8 mouse cellular contexts compared by ENCODE assay signal in the genomic region with DNA sequence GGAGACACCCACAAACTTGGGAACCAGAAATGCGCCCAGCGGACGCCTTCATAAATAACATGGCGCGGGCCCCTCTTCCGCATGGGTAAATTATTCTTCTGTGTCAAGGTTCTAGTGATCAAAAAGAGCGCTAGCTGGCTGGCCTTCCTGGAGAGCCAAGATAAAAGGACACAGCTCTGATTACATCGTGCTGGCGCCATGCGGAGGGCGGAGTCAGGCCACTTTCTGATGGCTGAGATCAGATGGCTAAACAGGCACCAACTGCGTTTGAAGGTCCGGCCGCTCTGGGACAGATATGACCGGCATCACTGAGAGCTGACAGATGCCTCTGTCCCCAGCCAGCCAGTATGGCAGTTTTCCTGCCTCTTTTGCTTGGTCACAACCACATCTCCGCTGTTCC.
DNase-seq lines count a peak whose midpoint lies in the region; ATAC-seq lines count a peak whose summit lies in the region.

No protein-coding gene starts in this region.

- no peaks in the 10 kb centered on the region for H3K27me3 ChIP-seq in hindbrain, embryonic 11.5 days (ENCODE audit: control insufficient read depth, insufficient read depth, low read length)
- no peaks in the 10 kb centered on the region; the same call in 1 of the 2 replicates for H3K27me3 ChIP-seq in hindbrain, embryonic 16.5 days (replicated peaks; ENCODE audit: control insufficient read depth, insufficient read depth, low read length)
- H3K27me3 ChIP-seq in limb, embryonic 10.5 days (ENCODE audit: low read depth, poor library complexity, severe bottlenecking) = 0 out of 2 replicates have a peak, but pooled peaks cover 4% of the 10 kb centered on the region

- H3K9me3 ChIP-seq in hindbrain, embryonic 11.5 days (ENCODE audit: control insufficient read depth, low read length) = no peaks in the 10 kb centered on the region
- no peaks in the 10 kb centered on the region for H3K9me3 ChIP-seq in hindbrain, embryonic 16.5 days (ENCODE audit: control insufficient read depth, low read length)
- no peaks in the 10 kb centered on the region for H3K9me3 ChIP-seq in limb, embryonic 10.5 days (replicated peaks)

- H3K4me1 ChIP-seq in hindbrain, embryonic 11.5 days (replicated peaks; ENCODE audit: control insufficient read depth, insufficient read depth, low read length) = peaks cover 20% of the 10 kb centered on the region
- H3K4me1 ChIP-seq in hindbrain, embryonic 16.5 days (ENCODE audit: control insufficient read depth, insufficient read depth, low read depth, low read length) = peaks cover 21% of the 10 kb centered on the region
- H3K4me1 ChIP-seq in limb, embryonic 10.5 days = peaks cover 40% of the 10 kb centered on the region

- H3K9ac ChIP-seq in hindbrain, embryonic 11.5 days (ENCODE audit: low read depth, low read length) = no peak overlapping the region
- no peak overlapping the region for H3K9ac ChIP-seq in hindbrain, embryonic 16.5 days (ENCODE audit: low read depth, low read length)

- H3K4me2 ChIP-seq in hindbrain, embryonic 11.5 days (replicated peaks; ENCODE audit: low read depth, low read length) = no peak overlapping the region
- H3K4me2 ChIP-seq in hindbrain, embryonic 16.5 days (ENCODE audit: low read length) = no peak overlapping the region

- no peak overlapping the region for H3K4me3 ChIP-seq in hindbrain, embryonic 11.5 days (ENCODE audit: low read depth, low read length)
- no peak overlapping the region for H3K4me3 ChIP-seq in hindbrain, embryonic 16.5 days (ENCODE audit: low read length)
- H3K4me3 ChIP-seq in limb, embryonic 10.5 days = peak overlapping the region; percentile 18

- WGBS in hindbrain, embryonic 11.5 days = 45% methylated on average over 16 of the region's 16 CpGs
- 38% methylated on average over 16 of the region's 16 CpGs for WGBS in hindbrain, embryonic 16.5 days
- 16% methylated on average over 16 of the region's 16 CpGs for WGBS in limb, embryonic 10.5 days

- DNase-seq in hindbrain, embryonic 11.5 days (ENCODE audit: low spot score) = peak; percentile 51
- DNase-seq in urinary bladder, postnatal 36 days (ENCODE audit: low spot score in 2 of 2) = peak; percentile 27 to 42
- no peak for DNase-seq in urinary bladder, postnatal 10 days (ENCODE audit: low spot score)
- DNase-seq in limb, embryonic 10.5 days (ENCODE audit: low spot score) = peak; percentile 68
- DNase-seq in cerebellum, adult 8-10 months = no peak
- no peak for DNase-seq in cerebellum, postnatal 14 days

- H3K36me3 ChIP-seq in hindbrain, embryonic 11.5 days (ENCODE audit: control insufficient read depth, insufficient read depth, low read length) = no peaks in the 10 kb centered on the region
- H3K36me3 ChIP-seq in hindbrain, embryonic 16.5 days (ENCODE audit: control insufficient read depth, insufficient read depth, low read length) = no peaks in the 10 kb centered on the region
- no peaks in the 10 kb centered on the region for H3K36me3 ChIP-seq in limb, embryonic 10.5 days

- no peak for ATAC-seq in hindbrain, embryonic 11.5 days (ENCODE audit: low FRiP score)
- ATAC-seq in hindbrain, embryonic 16.5 days = no peak
- ATAC-seq in activated CD4-positive, CD25-positive, alpha-beta regulatory T cell, adult 4 months = no peak

- peak overlapping the region; percentile 68 for H3K27ac ChIP-seq in hindbrain, embryonic 11.5 days (ENCODE audit: low read depth, low read length)
- no peak overlapping the region for H3K27ac ChIP-seq in hindbrain, embryonic 16.5 days (ENCODE audit: low read depth, low read length)
- peak overlapping the region; percentile 77 for H3K27ac ChIP-seq in limb, embryonic 10.5 days

Comparison
In these comparisons a context has a peak if more than half of its experiments do, and no peak if none do; other contexts are left out.
1. DNase-seq: peak in hindbrain, embryonic 11.5 days (single experiment), urinary bladder, postnatal 36 days (2 of 2) and limb, embryonic 10.5 days (single experiment); none in urinary bladder, postnatal 10 days (single experiment), cerebellum, adult 8-10 months (single experiment) and cerebellum, postnatal 14 days (0 of 2).